Mouse (Mus musculus) brain, embryonic 14.5 days (tissue): Measurements from ENCODE around the gene Dph2.

ENCODE experiments used
- CTCF ChIP-seq: fragments of 200-500 bp; IDR thresholded peaks from 2 replicates; pipeline ENCODE4 v1.5.1; 2012; ENCODE audit warnings: inconsistent platforms, mild to moderate bottlenecking, moderate library complexity, borderline replicate concordance; ENCODE audit not compliant: insufficient read depth, insufficient read length; ENCODE audit errors: extremely low read depth
- POLR2A ChIP-seq: fragments of 200-500 bp; IDR thresholded peaks from 2 replicates; pipeline ENCODE4 v1.6.1; 2012; ENCODE audit warnings: mild to moderate bottlenecking, inconsistent platforms, borderline replicate concordance; ENCODE audit not compliant: poor library complexity, insufficient read depth, insufficient read length, severe bottlenecking; ENCODE audit errors: extremely low read depth

DNA sequence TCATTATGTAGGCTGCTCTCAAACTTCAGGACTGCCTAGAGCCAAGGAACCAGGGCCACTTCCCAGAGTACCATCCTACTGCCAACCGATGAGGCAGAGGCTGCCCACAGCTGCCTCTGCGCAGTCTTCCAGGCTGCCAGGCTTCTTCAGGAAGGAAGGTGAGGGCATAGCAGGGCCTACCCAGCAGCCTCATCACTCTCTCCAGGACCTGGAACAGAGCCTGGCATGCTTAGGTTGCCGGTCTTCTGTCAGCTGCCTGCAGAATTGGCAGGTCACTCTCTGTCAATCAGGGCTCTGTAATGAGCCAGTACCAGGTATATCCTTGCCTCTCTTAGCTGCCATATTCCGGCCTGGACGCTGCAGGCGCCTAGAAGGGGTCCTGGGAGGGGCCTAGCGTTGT is 41.7 kb downstream of the Dph2 start:
- TF ChIP-seq CTCF: no peak
- TF ChIP-seq POLR2A: no peak
